Mouse (Mus musculus) lung, postnatal 0 days (tissue): Measurements from ENCODE around the gene Insm1. TPM values are rescaled to one million over a fixed set of nuclear protein-coding genes. Genes with fewer than 3 reads are reported as not detected.

Source experiments
- ATAC-seq: fragments of 200-750 bp; cut with Nextera tagmentation; 2 replicates; pipeline ENCODE4 v1.8.0; 2017; ENCODE audit warnings: moderate library complexity
- DNase-seq: peaks from one replicate; pipeline ENCODE4 v3.0.0-alpha.2; 2016; ENCODE audit warnings: low spot score
- H3K27ac ChIP-seq: fragments of 300-500 bp; sonication (generic); 2 replicates; pipeline ENCODE4 v1.5.1; 2014; ENCODE audit warnings: antibody characterized with exemption, mild to moderate bottlenecking, low read length, mixed read lengths
- H3K27me3 ChIP-seq: fragments of 300-500 bp; sonication (generic); replicated peaks from 2 replicates; pipeline ENCODE4 v1.6.1; 2014; ENCODE audit warnings: low read length, mixed read lengths; ENCODE audit not compliant: insufficient read depth
- H3K36me3 ChIP-seq: fragments of 300-500 bp; sonication (generic); 2 replicates; pipeline ENCODE4 v1.6.1; 2014; ENCODE audit warnings: low read length, mixed read lengths; ENCODE audit not compliant: insufficient read depth
- H3K4me1 ChIP-seq: fragments of 300-500 bp; sonication (generic); 2 replicates; pipeline ENCODE4 v1.6.1; 2014; ENCODE audit warnings: antibody characterized with exemption, low read depth, low read length, mixed read lengths; ENCODE audit not compliant: insufficient read depth
- H3K4me2 ChIP-seq: fragments of 300-500 bp; sonication (generic); replicated peaks from 2 replicates; pipeline ENCODE4 v1.6.1; 2014; ENCODE audit warnings: low read depth, mild to moderate bottlenecking, low read length, moderate library complexity, mixed read lengths
- H3K4me3 ChIP-seq: fragments of 300-500 bp; sonication (generic); 2 replicates; pipeline ENCODE4 v1.5.1; 2014; ENCODE audit warnings: low read depth, low read length
- H3K9ac ChIP-seq: fragments of 300-500 bp; sonication (generic); replicated peaks from 2 replicates; pipeline ENCODE4 v1.6.1; 2014; ENCODE audit warnings: low read depth, mild to moderate bottlenecking
- H3K9me3 ChIP-seq: fragments of 300-500 bp; sonication (generic); 2 replicates; pipeline ENCODE4 v1.6.1; 2016; ENCODE audit warnings: low read length, mixed read lengths
- CTCF ChIP-seq: IDR thresholded peaks from 2 replicates; pipeline ENCODE4 v1.5.1; 2016; ENCODE audit warnings: antibody characterized with exemption, mild to moderate bottlenecking
- EP300 ChIP-seq: IDR thresholded peaks from 2 replicates; pipeline ENCODE4 v1.6.1; 2016; ENCODE audit warnings: antibody characterized with exemption, mild to moderate bottlenecking, control low read depth
- WGBS: fragments of 180-500 bp; shearing (Covaris S2); extraction: QIAGEN DNeasy Blood & Tissue Kit; methylation state at CpG from one replicate; pipeline ENCODE4 v1.1.7; 2014; 5-methylcytosine and 5-hydroxymethylcytosine counted together
- polyA plus RNA-seq: library from polyadenylated mRNA; unstranded; fragments of >200 nt; fragmentation: Nextera tagmentation; extraction: Ambion mirVana; gene quantifications from 2 replicates; pipeline ENCODE4 v1.2.1, GENCODE M21; 2015

Insm1 gene
- polyA plus RNA-seq, 1 experiment from 2014 or later = 0.06 TPM

GRCm38 (mm10) chr2:146224141-146224540 lies 2.4 kb downstream of the Insm1 start:
- TF ChIP-seq EP300 (no peak), CTCF (no peak)
- no peaks in the 10 kb centered on the region for H3K9me3 ChIP-seq
- H3K4me3 ChIP-seq = no peak overlapping the region
- no peaks in the 10 kb centered on the region for H3K36me3 ChIP-seq
- ATAC-seq (no peak), DNase-seq (no peak)
- H3K4me2 ChIP-seq = no peak overlapping the region
- peaks cover 81% of the 10 kb centered on the region for H3K27me3 ChIP-seq
- WGBS = 16% methylated on average over 7 of the region's 7 CpGs
- H3K4me1 ChIP-seq = peaks cover 18% of the 10 kb centered on the region
- H3K9ac ChIP-seq = no peak overlapping the region
- H3K27ac ChIP-seq = no peak overlapping the region

- Histone ChIP-seq H3K4me2 (no peak overlapping the region), H3K4me3 (no peak overlapping the region), H3K9me3 (no peaks in the 10 kb centered on the region), H3K27me3 (peaks cover 67% of the 10 kb centered on the region), H3K4me1 (peaks cover 18% of the 10 kb centered on the region), H3K27ac (no peak overlapping the region), H3K9ac (no peak overlapping the region), H3K36me3 (no peaks in the 10 kb centered on the region)
- TF ChIP-seq CTCF (no peak), EP300 (no peak)
- DNase-seq = no peak
- WGBS = 14% methylated on average over 6 of the region's 6 CpGs
- no peak for ATAC-seq
Observed at GRCm38 (mm10) chr2:146225818-146226217, 4.1 kb downstream of the Insm1 start.

- no peak for TF ChIP-seq CTCF
- TF ChIP-seq EP300 = no peak
- WGBS = 1% methylated on average over 9 of the region's 9 CpGs
- Histone ChIP-seq H3K4me1 (peaks cover 12% of the 10 kb centered on the region), H3K4me2 (no peak overlapping the region), H3K9me3 (no peaks in the 10 kb centered on the region), H3K4me3 (no peak overlapping the region), H3K27ac (no peak overlapping the region), H3K9ac (no peak overlapping the region), H3K36me3 (no peaks in the 10 kb centered on the region), H3K27me3 (peaks cover 60% of the 10 kb centered on the region)
- ATAC-seq (peak; percentile 69), DNase-seq (peak; percentile 57)
Observed at GRCm38 (mm10) chr2:146226484-146226883, 4.8 kb downstream of the Insm1 start.

GRCm38 (mm10) chr2:146227646-146228045 lies 5.9 kb downstream of the Insm1 start:
- Histone ChIP-seq H3K36me3 (no peaks in the 10 kb centered on the region), H3K4me1 (peaks cover 5% of the 10 kb centered on the region; the same call in 1 of the 2 replicates), H3K9ac (no peak overlapping the region), H3K4me2 (no peak overlapping the region), H3K27ac (no peak overlapping the region), H3K27me3 (peaks cover 51% of the 10 kb centered on the region), H3K4me3 (no peak overlapping the region), H3K9me3 (no peaks in the 10 kb centered on the region)
- ATAC-seq (no peak), DNase-seq (no peak)
- TF ChIP-seq EP300 = no peak
- 57% methylated on average over 3 of the region's 3 CpGs for WGBS

GRCm38 (mm10) chr2:146228435-146228834 lies 6.7 kb downstream of the Insm1 start:
- TF ChIP-seq CTCF (no peak), EP300 (no peak)
- Histone ChIP-seq H3K9ac (no peak overlapping the region), H3K27ac (no peak overlapping the region), H3K4me2 (no peak overlapping the region), H3K4me3 (no peak overlapping the region), H3K36me3 (no peaks in the 10 kb centered on the region), H3K4me1 (no peaks in the 10 kb centered on the region), H3K9me3 (no peaks in the 10 kb centered on the region), H3K27me3 (peaks cover 43% of the 10 kb centered on the region)
- 59% methylated on average over 2 of the region's 2 CpGs for WGBS
- DNase-seq (no peak), ATAC-seq (no peak)

- H3K4me3 ChIP-seq = no peak overlapping the region
- no peak overlapping the region for H3K4me2 ChIP-seq
- H3K27me3 ChIP-seq = peaks cover 14% of the 10 kb centered on the region
- H3K9ac ChIP-seq = no peak overlapping the region
- H3K9me3 ChIP-seq = no peaks in the 10 kb centered on the region
- no peaks in the 10 kb centered on the region for H3K4me1 ChIP-seq
- 98% methylated on average over 2 of the region's 2 CpGs for WGBS
- H3K36me3 ChIP-seq = no peaks in the 10 kb centered on the region
- DNase-seq (no peak), ATAC-seq (no peak)
- no peak overlapping the region for H3K27ac ChIP-seq
- TF ChIP-seq CTCF (no peak), EP300 (no peak)
Observed at GRCm38 (mm10) chr2:146231485-146231884, 9.8 kb downstream of the Insm1 start.

GRCm38 (mm10) chr2:146239196-146239747 lies 17.6 kb downstream of the Insm1 start:
- DNase-seq (no peak), ATAC-seq (no peak)
- no peaks in the 10 kb centered on the region for H3K4me1 ChIP-seq
- H3K4me3 ChIP-seq = no peak overlapping the region
- H3K36me3 ChIP-seq = no peaks in the 10 kb centered on the region; the same call in 1 of the 2 replicates
- no peaks in the 10 kb centered on the region for H3K27me3 ChIP-seq
- H3K4me2 ChIP-seq = no peak overlapping the region
- H3K27ac ChIP-seq = no peak overlapping the region
- no peaks in the 10 kb centered on the region for H3K9me3 ChIP-seq
- no peak overlapping the region for H3K9ac ChIP-seq
- TF ChIP-seq CTCF (no peak), EP300 (no peak)
- WGBS = 88% methylated on average over 4 of the region's 4 CpGs
